Mouse (Mus musculus) liver, embryonic 14.5 days (tissue): ENCODE measurements around the gene Tas1r3. TPM values are rescaled to one million over a fixed set of nuclear protein-coding genes. Genes with fewer than 3 reads are reported as not detected.

Experiments used
- ATAC-seq: fragments of 200-750 bp; cut with Nextera tagmentation; 2 replicates; pipeline ENCODE4 v1.8.0; 2017; ENCODE audit warnings: moderate number of reproducible peaks, mild to moderate bottlenecking, moderate library complexity; ENCODE audit not compliant: insufficient read depth
- DNase-seq, 3 experiments: peaks; one replicate each; pipeline ENCODE4 v3.0.0-alpha.2; 2012 to 2013; ENCODE audit warnings: low read depth in 3 of 3, low spot score in 3 of 3
- H3K27ac ChIP-seq: fragments of 300-500 bp; sonication (generic); 2 replicates; pipeline ENCODE4 v1.5.1; 2014; ENCODE audit warnings: moderate library complexity, mild to moderate bottlenecking, control low read depth, inconsistent platforms
- H3K27me3 ChIP-seq: fragments of 300-500 bp; sonication (generic); 2 replicates; pipeline ENCODE4 v1.6.1; 2014; ENCODE audit warnings: mild to moderate bottlenecking, low read length, moderate library complexity; ENCODE audit not compliant: control insufficient read depth, insufficient read depth
- H3K36me3 ChIP-seq: fragments of 300-500 bp; sonication (generic); replicated peaks from 2 replicates; pipeline ENCODE4 v1.6.1; 2014; ENCODE audit warnings: low read depth; ENCODE audit not compliant: control insufficient read depth, insufficient read depth
- H3K4me1 ChIP-seq, 2 experiments: fragments of 200-500 bp in 1 of 2; fragments of 300-500 bp in 1 of 2; sonication (generic) in 1 of 2; replicated peaks; 2 replicates each; pipeline ENCODE4 v1.6.1; 2012 to 2014; ENCODE audit warnings: antibody characterized with exemption in 1 of 2, inconsistent platforms in 1 of 2, low read length in 1 of 2; ENCODE audit not compliant: control insufficient read depth in 2 of 2, insufficient read depth in 2 of 2
- H3K4me2 ChIP-seq: fragments of 300-500 bp; sonication (generic); 2 replicates; pipeline ENCODE4 v1.6.1; 2014; ENCODE audit warnings: low read depth, mild to moderate bottlenecking, control low read depth, moderate library complexity
- H3K4me3 ChIP-seq, 2 experiments: fragments of 200-500 bp in 1 of 2; fragments of 300-500 bp in 1 of 2; sonication (generic) in 1 of 2; 2 replicates each; pipeline ENCODE4 v1.5.1; 2012 to 2014; ENCODE audit warnings: low read depth in 2 of 2, low read length in 2 of 2, mild to moderate bottlenecking in 2 of 2, control low read depth in 1 of 2, inconsistent platforms in 1 of 2, moderate library complexity in 1 of 2; ENCODE audit not compliant: insufficient read depth in 1 of 2
- H3K9ac ChIP-seq: fragments of 300-500 bp; sonication (generic); replicated peaks from 2 replicates; pipeline ENCODE4 v1.6.1; 2014; ENCODE audit warnings: mild to moderate bottlenecking, control low read depth, moderate library complexity
- H3K9me3 ChIP-seq: fragments of 300-500 bp; sonication (generic); 2 replicates; pipeline ENCODE4 v1.6.1; 2016; ENCODE audit warnings: low read length, mixed read lengths; ENCODE audit not compliant: control insufficient read depth
- CTCF ChIP-seq: IDR thresholded peaks from 2 replicates; pipeline ENCODE4 v1.5.1; 2016; ENCODE audit warnings: antibody characterized with exemption, low read depth, control low read depth
- EP300 ChIP-seq: IDR thresholded peaks from 2 replicates; pipeline ENCODE4 v1.6.1; 2016; ENCODE audit warnings: antibody characterized with exemption, low read depth
- WGBS: fragments of 180-500 bp; shearing (Covaris S2); extraction: QIAGEN DNeasy Blood & Tissue Kit; methylation state at CpG from one replicate; pipeline ENCODE4 v1.1.7; 2014; ENCODE audit not compliant: insufficient replicate concordance; 5-methylcytosine and 5-hydroxymethylcytosine counted together
- polyA plus RNA-seq, 2 experiments: library from polyadenylated mRNA; depleted of rRNA in 1 of 2; stranded (reverse) in 1 of 2; unstranded in 1 of 2; fragments of >200 nt; fragmentation: Nextera tagmentation in 1 of 2; extraction: Ambion mirVana in 1 of 2; gene quantifications; 2 replicates each; pipeline versions ENCODE4 v1.2.1 to v1.2.3; 2012 to 2014

Tas1r3 gene
- polyA plus RNA-seq, 2 experiments, result 0.04 to 0.08 TPM

- Histone ChIP-seq H3K4me3 (no peak overlapping the region), H3K27ac (no peak overlapping the region), H3K4me1 (0 out of 4 replicates have a peak, but pooled peaks cover 0 to 3% of the 10 kb centered on the region in 2 experiments), H3K4me2 (0 out of 2 replicates have a peak overlapping the region, but pooled peaks have one; percentile 1), H3K36me3 (peaks cover 6% of the 10 kb centered on the region), H3K9ac (no peak overlapping the region), H3K9me3 (no peaks in the 10 kb centered on the region), H3K27me3 (no peaks in the 10 kb centered on the region)
- ATAC-seq (peak; percentile 39; the same call in 1 of the 2 replicates), DNase-seq (no peak)
- TF ChIP-seq EP300 (no peak), CTCF (no peak)
- 40% methylated on average over 3 of the region's 3 CpGs for WGBS
These were observed 6.3 kb downstream of the Tas1r3 start for GRCm38 (mm10) chr4:155856881-155857280.

GRCm38 (mm10) chr4:155856071-155856470 is 7.1 kb downstream of the Tas1r3 start:
- H3K27ac ChIP-seq, result no peak overlapping the region
- DNase-seq (no peak), ATAC-seq (no peak)
- no peaks in the 10 kb centered on the region for H3K9me3 ChIP-seq
- no peaks in the 10 kb centered on the region for H3K27me3 ChIP-seq
- no peak for TF ChIP-seq EP300
- no peak for TF ChIP-seq CTCF
- 0 out of 4 replicates have a peak, but pooled peaks cover 0 to 3% of the 10 kb centered on the region in 2 experiments for H3K4me1 ChIP-seq
- H3K4me3 ChIP-seq, result no peak overlapping the region
- H3K4me2 ChIP-seq, result no peak overlapping the region
- 75% methylated on average over 12 of the region's 12 CpGs for WGBS
- no peak overlapping the region for H3K9ac ChIP-seq
- peaks cover 6% of the 10 kb centered on the region for H3K36me3 ChIP-seq

GRCm38 (mm10) chr4:155854991-155855390 is 8.2 kb downstream of the Tas1r3 start:
- Histone ChIP-seq H3K27me3 (no peaks in the 10 kb centered on the region), H3K4me1 (0 out of 4 replicates have a peak, but pooled peaks cover 0 to 3% of the 10 kb centered on the region in 2 experiments), H3K36me3 (peaks cover 6% of the 10 kb centered on the region), H3K9me3 (no peaks in the 10 kb centered on the region), H3K27ac (no peak overlapping the region), H3K9ac (no peak overlapping the region), H3K4me2 (no peak overlapping the region), H3K4me3 (no peak overlapping the region)
- 90% methylated on average over 12 of the region's 12 CpGs for WGBS
- TF ChIP-seq CTCF (no peak), EP300 (no peak)
- no peak for ATAC-seq
- no peak for DNase-seq

GRCm38 (mm10) chr4:155853421-155853820 is 9.7 kb downstream of the Tas1r3 start:
- Histone ChIP-seq H3K27ac (no peak overlapping the region), H3K4me2 (no peak overlapping the region), H3K4me1 (peaks cover 5 to 11% of the 10 kb centered on the region in 2 experiments; a peak in 2 of 4 replicates), H3K9ac (no peak overlapping the region), H3K27me3 (no peaks in the 10 kb centered on the region), H3K36me3 (peaks cover 6% of the 10 kb centered on the region), H3K4me3 (no peak overlapping the region), H3K9me3 (no peaks in the 10 kb centered on the region)
- no peak for DNase-seq
- 81% methylated on average over 9 of the region's 9 CpGs for WGBS
- no peak for TF ChIP-seq EP300
- TF ChIP-seq CTCF, result no peak
- no peak for ATAC-seq

- Histone ChIP-seq H3K4me1 (peaks cover 8 to 12% of the 10 kb centered on the region in 2 experiments; a peak in 3 of 4 replicates), H3K4me2 (no peak overlapping the region), H3K36me3 (peaks cover 6% of the 10 kb centered on the region), H3K27me3 (no peaks in the 10 kb centered on the region), H3K27ac (no peak overlapping the region), H3K9ac (no peak overlapping the region), H3K9me3 (no peaks in the 10 kb centered on the region), H3K4me3 (no peak overlapping the region)
- no peak for ATAC-seq
- 81% methylated on average over 2 of the region's 2 CpGs for WGBS
- no peak for TF ChIP-seq EP300
- no peak for TF ChIP-seq CTCF
- DNase-seq, result no peak
These were observed 11.2 kb downstream of the Tas1r3 start for GRCm38 (mm10) chr4:155851951-155852411.
